9 mouse cellular contexts compared by ENCODE assay signal in genomic region chr5:139449926-139450325, GRCm38 (mm10). TPM values are rescaled to one million over a fixed set of nuclear protein-coding genes. Genes with fewer than 3 reads are reported as not detected.
DNase-seq lines count a peak whose midpoint lies in the region; ATAC-seq lines count a peak whose summit lies in the region.
"Had no signal": no experiment of that assay in that cellular context is flagged by ENCODE, and none has a peak within 500 bp of the region (broad histone marks: within the 10 kb centered on the region; RNA-seq: fewer than 3 reads in every experiment).

No protein-coding gene starts in this region.

- H3K36me3 ChIP-seq in heart, embryonic 13.5 days = peaks cover 11% of the 10 kb centered on the region
- peaks cover 11% of the 10 kb centered on the region; the same call in 1 of the 2 replicates for H3K36me3 ChIP-seq in heart, embryonic 12.5 days
- H3K36me3 ChIP-seq in liver, embryonic 15.5 days (replicated peaks) = 0 out of 2 replicates have a peak, but pooled peaks cover 7% of the 10 kb centered on the region

- peaks cover 13% of the 10 kb centered on the region for H3K4me1 ChIP-seq in heart, embryonic 13.5 days
- peaks cover 9% of the 10 kb centered on the region for H3K4me1 ChIP-seq in heart, embryonic 12.5 days (replicated peaks)
- peaks cover 14% of the 10 kb centered on the region for H3K4me1 ChIP-seq in liver, embryonic 15.5 days (replicated peaks)

- H3K4me2 ChIP-seq in heart, embryonic 13.5 days = no peak overlapping the region
- H3K4me2 ChIP-seq in heart, embryonic 12.5 days = no peak overlapping the region
- H3K4me2 ChIP-seq in liver, embryonic 15.5 days = no peak overlapping the region

- peak; percentile 14 for DNase-seq in thymus, postnatal 14 days
- no peak for DNase-seq in thymus, postnatal 25 days
- DNase-seq in adrenal gland, postnatal 4 days (ENCODE audit: low spot score in 2 of 2) = no peak
- DNase-seq in gastrocnemius, postnatal 14 days = no peak
- DNase-seq in frontal cortex, postnatal 10 days (ENCODE audit: low spot score in 2 of 2) = no peak

- WGBS in heart, embryonic 13.5 days = 31% methylated on average over 4 of the region's 4 CpGs
- 33% methylated on average over 4 of the region's 4 CpGs for WGBS in heart, embryonic 12.5 days
- WGBS in liver, embryonic 15.5 days (ENCODE audit: insufficient replicate concordance) = 38% methylated on average over 4 of the region's 4 CpGs

- H3K27me3 ChIP-seq in heart, embryonic 13.5 days (replicated peaks) = no peaks in the 10 kb centered on the region
- H3K27me3 ChIP-seq in heart, embryonic 12.5 days (replicated peaks) = no peaks in the 10 kb centered on the region
- no peaks in the 10 kb centered on the region for H3K27me3 ChIP-seq in liver, embryonic 15.5 days
- H3K27me3 ChIP-seq: CH12.LX had no signal

- no peak for ATAC-seq in heart, embryonic 13.5 days (ENCODE audit: extremely low read depth, insufficient number of reproducible peaks, low FRiP score, low TSS enrichment)
- no peak for ATAC-seq in heart, embryonic 12.5 days (ENCODE audit: insufficient number of reproducible peaks, low FRiP score)
- ATAC-seq in liver, embryonic 15.5 days (ENCODE audit: insufficient read depth) = no peak

- intact Hi-C loops in gastrocnemius, postnatal 14 days (cut with DNase I; ENCODE audit: low total_unique reads) = no loop called here

- H3K27ac ChIP-seq in heart, embryonic 13.5 days (replicated peaks) = no peak overlapping the region
- H3K27ac ChIP-seq in heart, embryonic 12.5 days (ENCODE audit: poor library complexity, severe bottlenecking) = no peak overlapping the region
- H3K27ac ChIP-seq in liver, embryonic 15.5 days (replicated peaks) = 0 out of 2 replicates have a peak overlapping the region, but pooled peaks have one; percentile 48

- H3K9ac ChIP-seq in heart, embryonic 13.5 days = 0 out of 2 replicates have a peak overlapping the region, but pooled peaks have one; percentile 30
- H3K9ac ChIP-seq in heart, embryonic 12.5 days = no peak overlapping the region
- no peak overlapping the region for H3K9ac ChIP-seq in liver, embryonic 15.5 days

- no peaks in the 10 kb centered on the region for H3K9me3 ChIP-seq in heart, embryonic 13.5 days
- H3K9me3 ChIP-seq in heart, embryonic 12.5 days (replicated peaks) = no peaks in the 10 kb centered on the region
- no peaks in the 10 kb centered on the region for H3K9me3 ChIP-seq in liver, embryonic 15.5 days (replicated peaks)

- no peak overlapping the region for H3K4me3 ChIP-seq in heart, embryonic 13.5 days
- no peak overlapping the region for H3K4me3 ChIP-seq in heart, embryonic 12.5 days
- H3K4me3 ChIP-seq in liver, embryonic 15.5 days (replicated peaks) = no peak overlapping the region

RNA-seq across cellular contexts. Expression of gene 3110082I17Rik, which starts 10.4 kb away (rescaled TPM):
- polyA plus RNA-seq in heart, embryonic 13.5 days (2015; fragmentation: Nextera tagmentation; extraction: Ambion mirVana) = 21.4 and 22.4 TPM in 2 replicates
- 21.3 and 21.6 TPM in 2 replicates for polyA plus RNA-seq in heart, embryonic 12.5 days (2016; fragmentation: Nextera tagmentation; extraction: Ambion mirVana)
- 12.0 and 12.3 TPM in 2 replicates for polyA plus RNA-seq in liver, embryonic 15.5 days (2015; fragmentation: Nextera tagmentation; extraction: Ambion mirVana)
- total RNA-seq in adrenal gland, postnatal 4 days (2021) = 10 to 100 TPM; 18.8 to 19.7 TPM
- 1 to 10 TPM; 9.2 TPM for total RNA-seq in gastrocnemius, postnatal 14 days (2021)

RNA-seq across cellular contexts. Expression of gene Gper1, which starts 27.0 kb away (rescaled TPM):
- polyA plus RNA-seq in heart, embryonic 13.5 days (2015; fragmentation: Nextera tagmentation; extraction: Ambion mirVana) = 0.90 and 1.2 TPM in 2 replicates
- 0.79 and 0.96 TPM in 2 replicates for polyA plus RNA-seq in heart, embryonic 12.5 days (2016; fragmentation: Nextera tagmentation; extraction: Ambion mirVana)
- polyA plus RNA-seq in liver, embryonic 15.5 days (2015; fragmentation: Nextera tagmentation; extraction: Ambion mirVana) = 0.10 and 0.14 TPM in 2 replicates
- 1 to 10 TPM; 6.0 to 7.4 TPM for total RNA-seq in adrenal gland, postnatal 4 days (2021)
- 1 to 10 TPM; 2.2 to 2.4 TPM for total RNA-seq in gastrocnemius, postnatal 14 days (2021)

RNA-seq across cellular contexts. Expression of gene Zfand2a, which starts 34.4 kb away (rescaled TPM):
- polyA plus RNA-seq in heart, embryonic 13.5 days (2015; fragmentation: Nextera tagmentation; extraction: Ambion mirVana) = 8.2 and 10.1 TPM in 2 replicates
- polyA plus RNA-seq in heart, embryonic 12.5 days (2016; fragmentation: Nextera tagmentation; extraction: Ambion mirVana) = 11.2 and 12.7 TPM in 2 replicates
- polyA plus RNA-seq in liver, embryonic 15.5 days (2015; fragmentation: Nextera tagmentation; extraction: Ambion mirVana) = 2.6 and 3.2 TPM in 2 replicates
- 10 to 100 TPM; 26.7 to 29.7 TPM for total RNA-seq in adrenal gland, postnatal 4 days (2021)
- total RNA-seq in gastrocnemius, postnatal 14 days (2021) = 10 to 100 TPM in 1 of 2 experiments, 1 to 10 TPM in 1; 8.6 to 10.2 TPM

RNA-seq across cellular contexts. Expression of gene C130050O18Rik, which starts 44.8 kb away (rescaled TPM):
- polyA plus RNA-seq in heart, embryonic 13.5 days (2015; fragmentation: Nextera tagmentation; extraction: Ambion mirVana) = 0.24 and 0.34 TPM in 2 replicates
- 0.10 and 0.36 TPM in 2 replicates for polyA plus RNA-seq in heart, embryonic 12.5 days (2016; fragmentation: Nextera tagmentation; extraction: Ambion mirVana)
- polyA plus RNA-seq in liver, embryonic 15.5 days (2015; fragmentation: Nextera tagmentation; extraction: Ambion mirVana) = 1.9 and 2.4 TPM in 2 replicates
- under 1 TPM; 0.48 to 0.93 TPM for total RNA-seq in adrenal gland, postnatal 4 days (2021)
- total RNA-seq in gastrocnemius, postnatal 14 days (2021) = under 1 TPM; 0.39 to 0.60 TPM
- total RNA-seq: CH12.LX had no signal
